Mouse (Mus musculus) C2C12 (cell line): ENCODE data around the gene Slc4a4.

Source experiments
- CTCF ChIP-seq: IDR thresholded peaks from one replicate; pipeline ENCODE4 v1.5.1; 2011; ENCODE audit not compliant: control insufficient read depth, insufficient read depth, insufficient read length
- USF1 ChIP-seq: IDR thresholded peaks from one replicate; pipeline ENCODE4 v1.6.1; 2011; ENCODE audit warnings: low read depth, mild to moderate bottlenecking, control low read depth, moderate library complexity

DNA sequence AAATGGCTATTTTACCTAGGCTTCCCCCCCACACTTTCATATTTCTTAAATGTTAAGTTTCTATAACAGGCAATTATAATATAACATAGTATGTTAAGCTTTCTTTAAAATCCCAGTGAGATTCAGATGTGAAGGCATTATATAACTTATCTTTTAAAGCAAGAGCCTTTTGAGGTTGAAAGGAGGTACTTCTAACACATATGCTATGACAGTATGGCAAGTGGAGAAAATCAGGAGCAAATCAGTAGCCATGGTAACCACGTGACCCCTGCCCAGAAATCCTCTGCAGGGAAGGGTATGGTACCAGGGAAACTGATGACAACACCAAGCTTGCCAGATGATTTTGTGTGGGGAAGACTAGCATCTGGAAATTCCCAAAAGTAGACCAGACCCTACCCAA, 222.2 kb downstream of the Slc4a4 start:
- TF ChIP-seq CTCF (no peak), USF1 (no peak)
